Mouse (Mus musculus): ENCODE measurements around the gene Ube4a. TPM values are rescaled to one million over a fixed set of nuclear protein-coding genes. Genes with fewer than 3 reads are reported as not detected.

Ube4a gene
- polyA plus RNA-seq, 1 experiment = 40.7 TPM

- Histone ChIP-seq H3K4me1 (ENCODE audit: control insufficient read depth, insufficient read depth, insufficient read length, low read length) (peaks cover 6% of the 10 kb centered on the region), H3K4me3 (ENCODE audit: insufficient read depth, low read depth, low read length) (no peak overlapping the region), H3K27ac (replicated peaks; ENCODE audit: low read depth, low read length) (no peak overlapping the region)
These were observed 91.2 kb downstream of the Ube4a start for GRCm38 (mm10) chr9:44874198-44874597.

GRCm38 (mm10) chr9:44873665-44874064 lies 91.7 kb downstream of the Ube4a start:
- no peak overlapping the region for H3K27ac ChIP-seq (replicated peaks; ENCODE audit: low read depth, low read length)
- no peak overlapping the region for H3K4me3 ChIP-seq (ENCODE audit: insufficient read depth, low read depth, low read length)
- H3K4me1 ChIP-seq (ENCODE audit: control insufficient read depth, insufficient read depth, insufficient read length, low read length) = peaks cover 6% of the 10 kb centered on the region

Other genes with a start within 250 kb of the Ube4a start
- 19.6 and 27.6 TPM in 2 replicates for gene Phldb1, start 230.4 kb downstream of the Ube4a start, polyA plus RNA-seq (2012; ENCODE audit: insufficient read depth, insufficient read length, missing spikeins)
- gene Arcn1, start 197.8 kb downstream of the Ube4a start, polyA plus RNA-seq (2012; ENCODE audit: insufficient read depth, insufficient read length, missing spikeins) = 68.4 and 96.1 TPM in 2 replicates
- 28.3 and 47.4 TPM in 2 replicates for gene Ift46, start 197.7 kb downstream of the Ube4a start, polyA plus RNA-seq (2012; ENCODE audit: insufficient read depth, insufficient read length, missing spikeins)
- gene Tmem25, start 166.3 kb downstream of the Ube4a start, polyA plus RNA-seq (2012; ENCODE audit: insufficient read depth, insufficient read length, missing spikeins) = 1.1 and 1.5 TPM in 2 replicates
- 2.4 TPM in 1 of 2 replicates, not detected in the other for gene Ttc36, start 162.5 kb downstream of the Ube4a start, polyA plus RNA-seq (2012; ENCODE audit: insufficient read depth, insufficient read length, missing spikeins)
- gene Kmt2a, start 84.3 kb downstream of the Ube4a start, polyA plus RNA-seq (2012; ENCODE audit: insufficient read depth, insufficient read length, missing spikeins) = 7.0 and 7.3 TPM in 2 replicates
- 2,562 and 2,957 TPM in 2 replicates for gene Atp5l, start 44.9 kb downstream of the Ube4a start, polyA plus RNA-seq (2012; ENCODE audit: insufficient read depth, insufficient read length, missing spikeins)
- gene Cd3g, start 14.8 kb upstream of the Ube4a start, polyA plus RNA-seq (2012; ENCODE audit: insufficient read depth, insufficient read length, missing spikeins) = 1.5 TPM in 1 of 2 replicates, not detected in the other
- gene Cd3d, start 16.2 kb upstream of the Ube4a start, polyA plus RNA-seq (2012; ENCODE audit: insufficient read depth, insufficient read length, missing spikeins) = not detected in 2 replicates
- gene Cd3e, start 44.0 kb upstream of the Ube4a start, polyA plus RNA-seq (2012; ENCODE audit: insufficient read depth, insufficient read length, missing spikeins) = not detected in 2 replicates
- 36.3 and 57.0 TPM in 2 replicates for gene Mpzl2, start 74.2 kb upstream of the Ube4a start, polyA plus RNA-seq (2012; ENCODE audit: insufficient read depth, insufficient read length, missing spikeins)
- 2.8 and 4.4 TPM in 2 replicates for gene Mpzl3, start 89.6 kb upstream of the Ube4a start, polyA plus RNA-seq (2012; ENCODE audit: insufficient read depth, insufficient read length, missing spikeins)
- gene Jaml, start 113.6 kb upstream of the Ube4a start, polyA plus RNA-seq (2012; ENCODE audit: insufficient read depth, insufficient read length, missing spikeins) = not detected in 2 replicates
- not detected in 2 replicates for gene Scn2b, start 152.2 kb upstream of the Ube4a start, polyA plus RNA-seq (2012; ENCODE audit: insufficient read depth, insufficient read length, missing spikeins)
- 1.9 and 3.5 TPM in 2 replicates for gene Scn4b, start 172.8 kb upstream of the Ube4a start, polyA plus RNA-seq (2012; ENCODE audit: insufficient read depth, insufficient read length, missing spikeins)
- gene BC049352, start 216.4 kb upstream of the Ube4a start, polyA plus RNA-seq (2012; ENCODE audit: insufficient read depth, insufficient read length, missing spikeins) = 1.7 and 8.6 TPM in 2 replicates
- not detected in 2 replicates for gene Tmprss4, start 238.5 kb upstream of the Ube4a start, polyA plus RNA-seq (2012; ENCODE audit: insufficient read depth, insufficient read length, missing spikeins)